Mouse (Mus musculus) brain, embryonic 18.5 days (tissue): ENCODE data around the gene Btbd8.

Experiments
- DNase-seq: peaks from one replicate; pipeline ENCODE4 v3.0.0-alpha.2; 2012; ENCODE audit warnings: low read depth, low spot score

The Btbd8 gene

GRCm38 (mm10) chr5:107437464-107438281 is at the start of gene Btbd8:
TSS of gene Btbd8 (plus strand) at chr5:107437997.
- peak; percentile 81 for DNase-seq

- DNase-seq: no peak
Measured at GRCm38 (mm10) chr5:107389373-107389772, 48.4 kb upstream of the Btbd8 start.

GRCm38 (mm10) chr5:107394437-107394836 is 43.4 kb upstream of the Btbd8 start:
- no peak for DNase-seq

- DNase-seq: no peak
Measured at GRCm38 (mm10) chr5:107402436-107402835, 35.4 kb upstream of the Btbd8 start, which contains the start of gene Ephx4. TSS of gene Ephx4 (plus strand) at chr5:107402736.

- DNase-seq: no peak
Measured at GRCm38 (mm10) chr5:107403011-107403946, 34.5 kb upstream of the Btbd8 start.

GRCm38 (mm10) chr5:107403947-107404684 is 33.7 kb upstream of the Btbd8 start:
- no peak for DNase-seq

GRCm38 (mm10) chr5:107405361-107405760 is 32.4 kb upstream of the Btbd8 start:
- no peak for DNase-seq

GRCm38 (mm10) chr5:107410305-107410704 is 27.5 kb upstream of the Btbd8 start:
- no peak for DNase-seq

- DNase-seq: no peak
Measured at GRCm38 (mm10) chr5:107411326-107411725, 26.5 kb upstream of the Btbd8 start.

- DNase-seq: no peak
Measured at GRCm38 (mm10) chr5:107412285-107412684, 25.5 kb upstream of the Btbd8 start.

GRCm38 (mm10) chr5:107415098-107415497 is 22.7 kb upstream of the Btbd8 start:
- DNase-seq: no peak

GRCm38 (mm10) chr5:107421676-107422075 is 16.1 kb upstream of the Btbd8 start:
- DNase-seq: no peak

- DNase-seq: no peak
Measured at GRCm38 (mm10) chr5:107431249-107431648, 6.5 kb upstream of the Btbd8 start, which contains the start of gene Lpcat2b. TSS of gene Lpcat2b (plus strand) at chr5:107431549.

- no peak for DNase-seq
Measured at GRCm38 (mm10) chr5:107434001-107434400, 3.8 kb upstream of the Btbd8 start.

GRCm38 (mm10) chr5:107436185-107436584 is 1.6 kb upstream of the Btbd8 start:
- DNase-seq: no peak

- DNase-seq: no peak
Measured at GRCm38 (mm10) chr5:107436587-107437209, 1.1 kb upstream of the Btbd8 start.

GRCm38 (mm10) chr5:107438353-107438752 is 556 bp downstream of the Btbd8 start:
- no peak for DNase-seq

- no peak for DNase-seq
Measured at GRCm38 (mm10) chr5:107441881-107442280, 4.1 kb downstream of the Btbd8 start.

GRCm38 (mm10) chr5:107444251-107444650 is 6.5 kb downstream of the Btbd8 start:
- DNase-seq: no peak

GRCm38 (mm10) chr5:107447977-107448376 is 10.2 kb downstream of the Btbd8 start:
- DNase-seq: no peak

GRCm38 (mm10) chr5:107448784-107449183 is 11.0 kb downstream of the Btbd8 start:
- DNase-seq: no peak
